Mouse (Mus musculus): ENCODE measurements around the gene Rap2b.

Rap2b gene

GRCm38 (mm10) chr3:61386368-61386767 is 24.9 kb downstream of the Rap2b start:
- DNase-seq (ENCODE audit: low read depth) = no peak

GRCm38 (mm10) chr3:61391564-61391963 is 30.1 kb downstream of the Rap2b start:
- DNase-seq (ENCODE audit: low read depth) = no peak

GRCm38 (mm10) chr3:61392881-61393280 is 31.4 kb downstream of the Rap2b start:
- DNase-seq (ENCODE audit: low read depth) = no peak

GRCm38 (mm10) chr3:61393520-61393919 is 32.1 kb downstream of the Rap2b start:
- DNase-seq (ENCODE audit: low read depth) = no peak

GRCm38 (mm10) chr3:61395382-61395781 is 33.9 kb downstream of the Rap2b start:
- DNase-seq (ENCODE audit: low read depth) = no peak

- no peak for DNase-seq (ENCODE audit: low read depth)
These were observed 35.3 kb downstream of the Rap2b start for GRCm38 (mm10) chr3:61396728-61397127.

- peak; percentile 16 for DNase-seq (ENCODE audit: low read depth)
These were observed 39.5 kb downstream of the Rap2b start for GRCm38 (mm10) chr3:61400823-61401387.

GRCm38 (mm10) chr3:61406921-61407320 is 45.5 kb downstream of the Rap2b start:
- no peak for DNase-seq (ENCODE audit: low read depth)

GRCm38 (mm10) chr3:61409683-61410082 is 48.2 kb downstream of the Rap2b start:
- peak; percentile 17 for DNase-seq (ENCODE audit: low read depth)

- DNase-seq (ENCODE audit: low read depth) = no peak
These were observed 54.4 kb downstream of the Rap2b start for GRCm38 (mm10) chr3:61415883-61416282.
